Mouse (Mus musculus) stomach, embryonic 14.5 days (tissue): ENCODE measurements around the gene Mslnl. TPM values are rescaled to one million over a fixed set of nuclear protein-coding genes. Genes with fewer than 3 reads are reported as not detected.

Experiments
- ATAC-seq: fragments of 200-750 bp; cut with Nextera tagmentation; 2 replicates; pipeline ENCODE4 v1.8.0; 2017; ENCODE audit warnings: low read depth, moderate TSS enrichment; ENCODE audit not compliant: insufficient number of reproducible peaks, insufficient read depth, low FRiP score
- H3K27ac ChIP-seq: fragments of 300-500 bp; sonication (generic); 2 replicates; pipeline ENCODE4 v1.5.1; 2014; ENCODE audit warnings: mild to moderate bottlenecking, low read length, moderate library complexity, mixed read lengths
- H3K27me3 ChIP-seq: fragments of 300-500 bp; sonication (generic); 2 replicates; pipeline ENCODE4 v1.6.1; 2014; ENCODE audit warnings: low read length, control low read depth, mixed read lengths; ENCODE audit not compliant: control insufficient read depth, insufficient read depth
- H3K36me3 ChIP-seq: fragments of 300-500 bp; sonication (generic); 2 replicates; pipeline ENCODE4 v1.6.1; 2014; ENCODE audit warnings: mild to moderate bottlenecking, control low read depth, low read length, moderate library complexity, mixed read lengths; ENCODE audit not compliant: control insufficient read depth, insufficient read depth
- H3K4me1 ChIP-seq: fragments of 300-500 bp; sonication (generic); 2 replicates; pipeline ENCODE4 v1.6.1; 2014; ENCODE audit warnings: low read length, control low read depth, mixed read lengths; ENCODE audit not compliant: control insufficient read depth, insufficient read depth
- H3K4me2 ChIP-seq: fragments of 300-500 bp; sonication (generic); replicated peaks from 2 replicates; pipeline ENCODE4 v1.6.1; 2014; ENCODE audit warnings: low read depth, low read length, control low read depth
- H3K4me3 ChIP-seq: fragments of 300-500 bp; sonication (generic); 2 replicates; pipeline ENCODE4 v1.5.1; 2014; ENCODE audit warnings: low read depth, low read length, control low read depth
- H3K9ac ChIP-seq: fragments of 300-500 bp; sonication (generic); replicated peaks from 2 replicates; pipeline ENCODE4 v1.6.1; 2014; ENCODE audit warnings: low read depth, mild to moderate bottlenecking, control low read depth, low read length, moderate library complexity, mixed read lengths
- H3K9me3 ChIP-seq: fragments of 300-500 bp; sonication (generic); 2 replicates; pipeline ENCODE4 v1.6.1; 2016; ENCODE audit warnings: low read depth, low read length, control low read depth; ENCODE audit not compliant: control insufficient read depth
- WGBS: fragments of 180-500 bp; shearing (Covaris S2); extraction: QIAGEN DNeasy Blood & Tissue Kit; methylation state at CpG from one replicate; pipeline ENCODE4 v1.1.7; 2014; 5-methylcytosine and 5-hydroxymethylcytosine counted together
- polyA plus RNA-seq: library from polyadenylated mRNA; unstranded; fragments of >200 nt; fragmentation: Nextera tagmentation; extraction: Ambion mirVana; gene quantifications from 2 replicates; pipeline ENCODE4 v1.2.1, GENCODE M21; 2014

The Mslnl gene
- polyA plus RNA-seq, 1 experiment from 2014 or later = not detected

DNA sequence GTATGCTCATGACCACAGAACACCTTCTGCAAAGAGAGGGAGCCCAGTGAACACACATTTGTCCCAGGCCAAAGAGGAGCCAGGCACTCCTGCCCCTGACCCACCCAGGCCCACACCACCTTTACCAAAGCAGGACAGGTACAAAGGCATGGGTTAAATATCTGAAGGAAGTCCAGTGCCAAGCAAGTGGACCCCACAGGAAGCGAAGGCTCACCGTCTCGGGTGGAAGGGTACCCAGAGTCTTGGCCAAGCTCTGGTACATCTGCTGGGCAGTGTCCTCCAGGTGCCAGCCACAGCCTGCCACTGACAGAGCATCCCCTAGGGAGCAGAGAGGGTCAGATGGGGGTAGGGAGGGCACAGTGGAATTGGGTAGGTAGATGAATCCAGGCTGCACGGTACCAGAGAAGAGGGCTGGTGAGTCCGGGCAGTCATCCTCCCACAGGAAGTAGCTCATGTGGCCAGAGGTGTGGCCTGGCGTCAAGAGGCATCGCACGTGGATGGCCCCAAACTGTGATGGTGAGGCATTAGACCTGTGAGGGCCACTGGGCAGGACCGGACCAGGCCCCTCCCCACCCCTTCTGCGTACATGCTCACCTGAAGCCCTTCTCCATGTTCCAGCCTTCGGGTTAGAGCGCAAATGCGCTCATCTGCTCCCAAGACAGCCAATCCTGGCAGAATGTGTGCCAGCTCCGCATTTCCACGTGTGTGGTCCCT is 48.2 kb downstream of the Mslnl start:
- 76% methylated on average over 15 of the region's 15 CpGs for WGBS
- H3K27me3 ChIP-seq = no peaks in the 10 kb centered on the region
- H3K4me2 ChIP-seq = peak overlapping the region; percentile 92
- H3K27ac ChIP-seq = no peak overlapping the region; the same call in 1 of the 2 replicates
- H3K9me3 ChIP-seq = no peaks in the 10 kb centered on the region
- peak overlapping the region; percentile 67 for H3K4me3 ChIP-seq
- peaks cover 29% of the 10 kb centered on the region for H3K36me3 ChIP-seq
- peak overlapping the region; percentile 43; the same call in 1 of the 2 replicates for H3K9ac ChIP-seq
- H3K4me1 ChIP-seq = peaks cover 8% of the 10 kb centered on the region
- ATAC-seq = no peak

DNA sequence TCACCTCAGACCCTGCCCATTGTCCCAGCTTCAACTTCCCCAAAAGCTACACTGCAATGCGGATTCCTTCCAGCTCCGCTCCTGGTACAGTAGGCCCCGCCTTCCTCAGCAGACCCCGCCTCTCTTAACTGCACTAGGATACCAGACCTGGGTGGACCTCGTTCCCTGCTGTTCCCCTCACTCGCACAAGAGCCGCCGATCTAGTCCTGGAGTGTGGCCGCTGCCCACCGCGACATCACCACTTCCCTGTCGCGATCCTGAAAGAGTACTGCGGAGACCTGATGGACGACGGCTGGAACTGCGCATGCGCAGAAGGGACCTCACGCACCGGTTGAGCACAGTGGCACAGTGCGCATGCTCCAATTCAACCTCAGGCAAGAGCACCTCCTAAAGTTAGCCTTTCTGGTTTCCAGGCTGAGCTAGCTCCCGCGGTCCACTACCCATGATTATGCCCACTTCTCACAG is 49.5 kb downstream of the Mslnl start, which contains the start of gene Haghl:
TSS of gene Haghl (minus strand) at position 393 of the 465 bp plus-strand sequence.
- peak; percentile 80 for ATAC-seq
- Histone ChIP-seq H3K36me3 (peaks cover 37% of the 10 kb centered on the region), H3K9me3 (no peaks in the 10 kb centered on the region), H3K9ac (peak within 1 kb of the TSS; percentile 43), H3K27me3 (no peaks in the 10 kb centered on the region), H3K4me2 (peak within 1 kb of the TSS; percentile 92), H3K4me1 (peaks cover 8% of the 10 kb centered on the region), H3K27ac (peak within 1 kb of the TSS; percentile 77), H3K4me3 (peak within 1 kb of the TSS; percentile 67)
- WGBS = 1% methylated on average over 23 of the region's 23 CpGs

DNA sequence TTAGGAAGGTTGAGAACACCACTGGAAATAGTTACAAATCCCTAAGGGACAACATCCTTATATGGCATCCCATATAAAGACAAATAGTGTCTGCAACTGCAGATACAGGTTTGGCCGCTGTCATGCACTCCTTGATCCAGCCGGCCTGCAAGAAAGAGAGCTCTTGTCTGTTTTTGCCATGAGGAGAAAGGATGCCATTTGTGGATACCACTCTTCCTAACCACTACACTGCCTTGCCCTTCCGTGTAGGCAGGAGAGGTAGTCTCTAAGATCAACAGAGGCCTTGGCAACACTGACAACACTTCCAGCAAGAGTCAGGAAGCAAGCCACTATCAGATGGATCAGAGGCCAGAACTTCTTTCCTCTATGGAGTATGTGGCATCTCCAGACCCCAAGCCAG is 50.4 kb downstream of the Mslnl start, which contains the start of gene Ccdc78:
TSS of gene Ccdc78 (plus strand) at position 301 of the 400 bp plus-strand sequence.
- peak within 1 kb of the TSS; percentile 67 for H3K4me3 ChIP-seq
- peak within 1 kb of the TSS; percentile 92 for H3K4me2 ChIP-seq
- H3K36me3 ChIP-seq = peaks cover 32% of the 10 kb centered on the region
- no peaks in the 10 kb centered on the region for H3K9me3 ChIP-seq
- 77% methylated on average over 3 of the region's 3 CpGs for WGBS
- no peaks in the 10 kb centered on the region for H3K27me3 ChIP-seq
- H3K27ac ChIP-seq = peak within 1 kb of the TSS; percentile 77
- peak within 1 kb of the TSS; percentile 43 for H3K9ac ChIP-seq
- no peak for ATAC-seq
- H3K4me1 ChIP-seq = peaks cover 16% of the 10 kb centered on the region

DNA sequence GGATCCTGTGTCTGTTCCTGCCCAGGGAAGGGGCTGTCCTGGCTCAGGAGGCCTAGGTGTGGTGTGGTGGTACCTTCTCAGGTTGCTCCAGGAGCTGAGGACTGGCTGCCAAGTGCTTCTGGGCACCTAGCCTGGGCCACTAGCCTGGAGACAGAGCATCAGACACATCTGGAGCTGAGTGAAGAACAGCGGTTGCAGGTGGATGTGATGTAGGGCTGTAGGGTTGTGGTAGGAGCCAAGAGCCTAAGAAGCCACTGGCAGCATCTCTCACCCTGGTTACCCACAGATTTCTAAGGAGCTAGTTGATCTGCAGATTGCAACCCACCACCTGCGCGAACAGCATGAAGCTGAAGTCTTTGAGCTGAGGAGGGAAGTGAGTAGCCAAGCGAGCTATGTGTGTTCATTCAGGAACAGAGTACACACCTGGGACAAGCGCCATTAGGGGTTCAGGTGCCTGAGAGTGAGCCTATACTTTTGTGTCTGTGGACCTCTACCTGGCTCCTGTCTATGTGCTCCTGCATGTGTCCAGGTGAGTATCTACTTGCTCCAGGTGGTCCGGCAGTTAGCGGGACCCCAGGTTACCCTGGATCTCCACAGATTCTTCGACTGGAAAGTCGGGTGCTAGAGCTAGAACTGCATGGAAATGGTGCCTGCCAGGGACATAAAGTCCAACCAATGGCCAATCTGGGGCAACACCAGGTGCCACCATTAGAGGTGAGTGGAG is 51.1 kb downstream of the Mslnl start:
- no peak for ATAC-seq
- Histone ChIP-seq H3K27ac (no peak overlapping the region), H3K27me3 (no peaks in the 10 kb centered on the region), H3K4me3 (no peak overlapping the region), H3K4me1 (peaks cover 19% of the 10 kb centered on the region), H3K4me2 (no peak overlapping the region), H3K9ac (no peak overlapping the region), H3K9me3 (no peaks in the 10 kb centered on the region), H3K36me3 (peaks cover 25% of the 10 kb centered on the region)
- 94% methylated on average over 9 of the region's 9 CpGs for WGBS

DNA sequence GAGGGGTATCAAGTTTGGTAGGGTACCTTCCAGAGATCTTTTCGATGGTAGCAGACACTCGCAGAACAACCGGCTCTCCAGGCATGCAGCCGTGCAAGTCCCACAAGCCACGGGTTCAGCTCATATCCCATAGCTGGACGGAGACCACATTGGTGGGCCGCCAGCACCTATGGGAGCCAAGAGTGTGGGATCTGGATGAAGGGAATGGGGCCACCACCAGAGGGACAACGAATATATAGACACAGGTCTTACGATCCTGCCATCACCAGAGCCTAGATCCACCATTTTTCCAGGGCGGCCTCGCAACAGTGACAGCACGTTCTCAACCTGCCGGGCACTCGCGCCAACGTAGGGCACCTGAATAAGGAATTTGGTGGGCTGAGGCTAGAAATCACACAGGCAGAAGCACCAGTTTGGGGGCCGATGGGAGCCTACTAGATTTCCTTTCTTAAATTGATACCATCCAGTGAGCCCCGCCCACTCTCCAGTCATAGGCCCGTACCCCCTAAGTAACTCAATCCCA is 55.5 kb downstream of the Mslnl start:
- Histone ChIP-seq H3K27ac (no peak overlapping the region; the same call in 1 of the 2 replicates), H3K9ac (peak overlapping the region; percentile 54; the same call in 1 of the 2 replicates), H3K4me1 (peaks cover 33% of the 10 kb centered on the region), H3K9me3 (no peaks in the 10 kb centered on the region), H3K4me2 (peak overlapping the region; percentile 85), H3K27me3 (no peaks in the 10 kb centered on the region), H3K4me3 (peak overlapping the region; percentile 85), H3K36me3 (peaks cover 11% of the 10 kb centered on the region)
- WGBS = 25% methylated on average over 19 of the region's 19 CpGs
- no peak for ATAC-seq

DNA sequence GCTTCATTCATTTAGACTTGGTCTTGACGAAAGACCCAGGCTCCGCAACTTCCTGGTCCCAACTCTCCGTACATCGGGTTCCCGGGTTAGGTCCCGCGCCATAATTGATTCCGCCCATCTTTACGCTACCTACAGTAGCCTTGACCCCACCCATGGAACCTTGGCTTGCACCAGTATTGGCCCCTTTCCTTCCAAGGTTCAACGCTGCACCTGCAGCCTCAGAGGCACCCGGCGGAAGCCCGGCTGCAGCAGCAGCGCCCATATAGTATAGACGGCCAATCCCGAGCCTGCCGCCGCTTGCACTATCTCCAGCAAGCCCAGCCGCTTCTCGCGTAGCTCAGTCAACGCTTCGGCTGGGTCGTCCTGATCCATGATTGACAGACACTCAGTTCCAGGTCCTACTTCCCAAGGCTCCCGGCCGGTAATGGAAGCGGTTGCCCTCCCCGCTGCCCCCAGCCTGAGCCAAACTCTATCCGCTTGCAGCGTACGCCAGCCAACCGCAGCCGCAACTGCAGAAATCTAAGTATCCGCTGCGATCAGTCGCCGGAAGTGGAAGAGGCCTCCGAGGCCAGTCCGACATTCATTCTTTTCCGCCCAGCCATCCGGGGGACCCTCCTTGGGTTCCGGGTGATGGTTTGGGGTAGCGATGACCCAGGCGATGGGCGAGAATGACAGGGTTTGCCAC is 56.1 kb downstream of the Mslnl start:
- Histone ChIP-seq H3K9ac (peak overlapping the region; percentile 54), H3K27me3 (no peaks in the 10 kb centered on the region), H3K4me1 (peaks cover 33% of the 10 kb centered on the region), H3K36me3 (peaks cover 11% of the 10 kb centered on the region), H3K27ac (peak overlapping the region; percentile 98), H3K4me2 (peak overlapping the region; percentile 85), H3K4me3 (peak overlapping the region; percentile 85), H3K9me3 (no peaks in the 10 kb centered on the region)
- under 1% methylated on average over 45 of the region's 45 CpGs for WGBS
- peak; percentile 59; the same call in 1 of the 2 replicates for ATAC-seq

DNA sequence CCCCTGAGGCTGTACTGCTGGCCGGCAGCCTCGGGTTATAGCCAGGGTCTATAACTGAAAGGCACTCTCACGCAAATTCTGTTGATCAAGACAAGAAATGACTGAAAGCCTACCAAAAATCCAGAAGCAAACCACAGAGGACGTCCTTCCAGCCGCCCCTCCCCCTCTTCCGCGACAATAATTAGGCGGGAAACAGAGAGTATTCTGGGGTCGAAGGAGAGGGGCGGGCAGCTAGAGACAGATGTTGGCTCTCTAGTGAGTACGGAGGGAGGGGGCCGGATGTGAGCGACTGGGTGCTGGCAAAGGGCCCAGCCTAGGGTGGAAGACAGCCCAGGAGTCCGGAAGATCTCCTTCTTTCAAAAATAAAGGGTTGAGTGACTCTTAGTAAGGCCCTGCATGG is 56.8 kb downstream of the Mslnl start, which contains the start of gene Fam173a:
TSS of gene Fam173a (minus strand) at position 287 of the 400 bp plus-strand sequence.
- Histone ChIP-seq H3K4me3 (peak within 1 kb of the TSS; percentile 85), H3K4me1 (peaks cover 37% of the 10 kb centered on the region), H3K27me3 (no peaks in the 10 kb centered on the region), H3K9me3 (no peaks in the 10 kb centered on the region), H3K27ac (peak within 1 kb of the TSS; percentile 98), H3K36me3 (peaks cover 11% of the 10 kb centered on the region), H3K9ac (peak within 1 kb of the TSS; percentile 54), H3K4me2 (peak within 1 kb of the TSS; percentile 85)
- peak; percentile 76 for ATAC-seq
- WGBS = under 1% methylated on average over 14 of the region's 14 CpGs

DNA sequence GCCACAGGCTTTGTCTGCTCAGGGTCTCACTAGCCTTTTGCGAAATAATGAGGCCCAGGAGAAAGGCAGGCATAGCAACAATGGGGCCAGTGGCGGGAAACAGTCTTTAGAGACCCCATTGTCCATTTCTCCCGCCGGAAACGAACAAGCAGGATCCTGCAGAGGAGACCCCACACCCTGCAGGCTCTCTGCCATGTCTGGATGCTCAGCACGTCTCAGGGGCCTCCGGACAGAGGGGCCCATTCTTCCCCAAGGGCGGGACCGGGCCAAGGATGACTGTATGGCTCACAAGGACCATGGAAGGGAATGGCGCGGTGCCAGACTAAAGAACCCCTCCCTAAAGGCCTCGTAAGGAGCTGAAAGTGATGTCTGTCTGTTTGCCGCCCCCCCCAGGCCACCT is 58.4 kb downstream of the Mslnl start:
- Histone ChIP-seq H3K4me1 (peaks cover 38% of the 10 kb centered on the region), H3K27me3 (no peaks in the 10 kb centered on the region), H3K9me3 (no peaks in the 10 kb centered on the region), H3K9ac (no peak overlapping the region), H3K36me3 (peaks cover 7% of the 10 kb centered on the region), H3K4me3 (no peak overlapping the region), H3K4me2 (0 out of 2 replicates have a peak overlapping the region, but pooled peaks have one; percentile 7), H3K27ac (peak overlapping the region; percentile 98; the same call in 1 of the 2 replicates)
- 80% methylated on average over 13 of the region's 13 CpGs for WGBS
- no peak for ATAC-seq
